Mouse (Mus musculus) stomach, adult 2 months (tissue): ENCODE measurements around the gene Fxyd1. TPM values are rescaled to one million over a fixed set of nuclear protein-coding genes. Genes with fewer than 3 reads are reported as not detected.

Experiments
- polyA plus RNA-seq: library from polyadenylated mRNA; depleted of rRNA; stranded (reverse); fragments of >200 nt; gene quantifications from 2 replicates; pipeline ENCODE4 v1.2.3, GENCODE M21; 2012; rRNA removed

The Fxyd1 gene
- 189 and 195 TPM in 2 replicates for polyA plus RNA-seq

GRCm38 (mm10) chr7:31057071-31057470 lies at the start of gene Fxyd1:
Gene Fxyd1, minus strand, starts transcription at chr7:31057199.

GRCm38 (mm10) chr7:31076492-31076891 lies 19.5 kb upstream of the Fxyd1 start, which contains the start of gene Fxyd3:
Gene Fxyd3, minus strand, starts transcription at chr7:31076704.

GRCm38 (mm10) chr7:31059108-31059507 lies 2.1 kb upstream of the Fxyd1 start, which contains the start of gene Lgi4:
Gene Lgi4, plus strand, starts transcription at chr7:31059342.

GRCm38 (mm10) chr7:31051321-31052021 lies 5.5 kb downstream of the Fxyd1 start, which contains the start of gene Fxyd7:
Gene Fxyd7, minus strand, starts transcription at chr7:31051467.

GRCm38 (mm10) chr7:31042431-31042910 lies 14.5 kb downstream of the Fxyd1 start, which contains the start of gene Fxyd5:
Gene Fxyd5, minus strand, starts transcription at chr7:31042481.

Other genes with a start within 250 kb of the Fxyd1 start
- 4.2 and 4.8 TPM in 2 replicates for gene Ffar2, start 233.4 kb downstream of the Fxyd1 start, polyA plus RNA-seq
- gene Ffar3, start 201.0 kb downstream of the Fxyd1 start, polyA plus RNA-seq = 0.10 TPM in 1 of 2 replicates, not detected in the other
- 0.03 and 0.06 TPM in 2 replicates for gene Ffar1, start 195.6 kb downstream of the Fxyd1 start, polyA plus RNA-seq
- 0.25 and 0.26 TPM in 2 replicates for gene Cd22, start 176.9 kb downstream of the Fxyd1 start, polyA plus RNA-seq
- 0.23 and 0.74 TPM in 2 replicates for gene Mag, start 142.3 kb downstream of the Fxyd1 start, polyA plus RNA-seq
- 198 and 246 TPM in 2 replicates for gene Hamp2, start 132.5 kb downstream of the Fxyd1 start, polyA plus RNA-seq
- gene Hamp, start 113.2 kb downstream of the Fxyd1 start, polyA plus RNA-seq = 3.0 and 4.3 TPM in 2 replicates
- 75.4 and 124 TPM in 2 replicates for gene Usf2, start 100.4 kb downstream of the Fxyd1 start, polyA plus RNA-seq
- 247 and 370 TPM in 2 replicates for gene Lsr, start 83.7 kb downstream of the Fxyd1 start, polyA plus RNA-seq
- 3.3 and 3.5 TPM in 2 replicates for gene Fam187b, start 83.4 kb downstream of the Fxyd1 start, polyA plus RNA-seq
- gene Fxyd5, start 14.7 kb downstream of the Fxyd1 start, polyA plus RNA-seq = 29.9 and 37.7 TPM in 2 replicates
- gene Fxyd7, start 5.7 kb downstream of the Fxyd1 start, polyA plus RNA-seq = 4.0 and 8.9 TPM in 2 replicates
- 5.3 and 7.5 TPM in 2 replicates for gene Lgi4, start 2.1 kb upstream of the Fxyd1 start, polyA plus RNA-seq
- 369 and 371 TPM in 2 replicates for gene Fxyd3, start 19.5 kb upstream of the Fxyd1 start, polyA plus RNA-seq
- 37.6 and 43.8 TPM in 2 replicates for gene Hpn, start 58.1 kb upstream of the Fxyd1 start, polyA plus RNA-seq
- gene Scn1b, start 69.8 kb upstream of the Fxyd1 start, polyA plus RNA-seq = 26.3 and 34.3 TPM in 2 replicates
- gene Gramd1a, start 98.7 kb upstream of the Fxyd1 start, polyA plus RNA-seq = 69.8 and 74.7 TPM in 2 replicates
- not detected in 2 replicates for gene Scgb2b2, start 233.3 kb upstream of the Fxyd1 start, polyA plus RNA-seq
- gene Scgb1b2, start 234.6 kb upstream of the Fxyd1 start, polyA plus RNA-seq = not detected in 2 replicates